Mouse (Mus musculus) E14TG2a.4 (cell line): ENCODE data around the gene Pigr.

Experiments
- H3K27me3 ChIP-seq: 2 replicates; pipeline ENCODE4 v1.6.1; 2014; ENCODE audit warnings: low read length, control low read depth; ENCODE audit not compliant: insufficient read depth
- H3K36me3 ChIP-seq: 2 replicates; pipeline ENCODE4 v1.6.1; 2014; ENCODE audit warnings: low read length, control low read depth; ENCODE audit not compliant: insufficient read depth
- H3K4me1 ChIP-seq: replicated peaks from 2 replicates; pipeline ENCODE4 v1.6.1; 2014; ENCODE audit warnings: low read depth, low read length, control low read depth
- H3K4me3 ChIP-seq: replicated peaks from 2 replicates; pipeline ENCODE4 v1.5.1; 2014; ENCODE audit warnings: mild to moderate bottlenecking, low read length
- H3K9me3 ChIP-seq: 2 replicates; pipeline ENCODE4 v1.6.1; 2014; ENCODE audit warnings: low read length, control low read depth
- CTCF ChIP-seq: conservative IDR thresholded peaks from 2 replicates; pipeline ENCODE4 v1.5.1; 2014; ENCODE audit warnings: low read length
- NANOG ChIP-seq: IDR thresholded peaks from 2 replicates; pipeline ENCODE4 v1.6.1; 2014; ENCODE audit warnings: borderline replicate concordance, low read length, mixed read lengths
- POU5F1 ChIP-seq: IDR thresholded peaks from 2 replicates; pipeline ENCODE4 v1.6.1; 2014; ENCODE audit warnings: low read length, borderline replicate concordance

Gene Pigr

DNA sequence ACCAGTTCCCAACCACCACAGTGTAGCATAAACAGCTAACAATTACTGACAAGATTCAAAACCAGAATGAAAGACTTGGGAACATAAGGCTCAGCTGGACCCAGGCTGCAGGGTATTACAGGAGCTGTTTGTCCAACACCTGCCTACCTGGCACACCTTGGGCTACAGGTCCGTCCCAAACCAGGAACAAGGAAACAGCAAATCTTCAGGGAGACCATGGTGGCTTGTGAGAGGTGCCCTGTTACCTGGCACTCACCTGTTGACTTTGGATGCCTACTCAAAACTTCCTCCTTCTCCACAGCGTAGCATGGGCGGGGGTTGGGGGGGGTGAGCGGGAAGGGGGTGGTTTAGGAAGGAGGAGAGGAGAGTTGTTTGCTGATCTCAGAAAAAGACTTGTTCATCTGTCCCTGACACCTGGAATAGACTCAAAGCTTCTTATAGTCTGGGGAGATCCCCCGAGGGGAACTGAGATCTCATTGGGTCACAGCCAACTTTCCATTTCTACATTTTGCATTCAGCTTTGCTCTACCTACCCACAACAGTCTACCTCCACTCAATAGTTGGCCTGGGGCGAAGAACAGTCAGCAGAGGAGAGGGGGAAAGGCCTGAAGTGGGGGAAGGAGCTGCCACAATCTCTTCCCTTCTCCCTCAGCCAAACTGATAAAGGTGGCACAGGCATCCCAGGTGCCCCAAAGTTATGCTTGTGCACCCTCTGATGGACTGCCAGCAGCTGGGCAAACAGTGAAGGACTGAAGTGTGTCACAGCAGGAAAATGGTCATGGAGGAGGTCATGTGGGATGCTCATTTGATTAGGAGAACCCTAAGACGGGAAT is 6.0 kb upstream of the Pigr start:
- H3K9me3 ChIP-seq, result no peaks in the 10 kb centered on the region
- H3K4me1 ChIP-seq, result no peaks in the 10 kb centered on the region
- no peaks in the 10 kb centered on the region for H3K36me3 ChIP-seq
- TF ChIP-seq CTCF, result no peak
- no peak for TF ChIP-seq NANOG
- no peak for TF ChIP-seq POU5F1
- H3K4me3 ChIP-seq, result no peak overlapping the region
- no peaks in the 10 kb centered on the region for H3K27me3 ChIP-seq

GRCm38 (mm10) chr1:130821149-130821471 is 5.4 kb upstream of the Pigr start:
- Histone ChIP-seq H3K4me1 (no peaks in the 10 kb centered on the region), H3K27me3 (no peaks in the 10 kb centered on the region), H3K4me3 (no peak overlapping the region), H3K36me3 (no peaks in the 10 kb centered on the region), H3K9me3 (no peaks in the 10 kb centered on the region)
- TF ChIP-seq POU5F1 (no peak), NANOG (no peak), CTCF (no peak)

DNA sequence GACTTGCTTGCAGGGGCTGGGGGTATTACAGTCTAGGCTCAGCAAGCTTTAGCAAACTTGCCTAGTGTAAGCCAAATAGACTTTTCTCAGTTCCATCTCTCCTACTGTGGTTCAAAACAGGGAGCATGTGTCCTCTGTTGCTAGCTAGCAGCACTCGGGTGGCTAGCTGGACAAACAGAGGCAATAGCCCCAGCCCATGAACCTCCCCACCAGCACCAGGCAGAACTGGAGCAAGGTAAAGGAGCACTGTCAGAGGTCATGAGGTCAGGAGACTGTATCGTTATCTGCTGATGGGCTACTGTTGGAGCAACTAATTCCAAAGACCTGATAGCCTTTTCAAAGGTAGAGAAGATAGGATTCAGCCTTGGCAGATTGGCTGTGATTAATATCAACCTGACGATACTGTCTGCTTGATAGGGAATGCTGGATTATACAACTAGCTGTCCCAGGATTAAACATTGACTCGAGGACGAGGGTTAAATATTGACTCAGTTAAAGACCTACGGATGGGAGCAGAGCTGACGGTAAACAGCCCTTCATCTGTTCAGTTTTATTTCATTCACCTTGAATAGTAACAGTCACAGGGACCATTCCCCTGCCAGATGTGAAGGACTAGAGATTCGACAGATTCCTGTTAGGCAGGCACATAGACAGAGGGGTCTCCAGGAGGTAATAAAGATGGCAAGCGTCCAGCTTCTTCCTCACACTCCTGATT is 4.4 kb upstream of the Pigr start:
- Histone ChIP-seq H3K27me3 (no peaks in the 10 kb centered on the region), H3K4me3 (no peak overlapping the region), H3K4me1 (no peaks in the 10 kb centered on the region), H3K9me3 (no peaks in the 10 kb centered on the region), H3K36me3 (no peaks in the 10 kb centered on the region)
- TF ChIP-seq POU5F1, result no peak
- no peak for TF ChIP-seq CTCF
- no peak for TF ChIP-seq NANOG

DNA sequence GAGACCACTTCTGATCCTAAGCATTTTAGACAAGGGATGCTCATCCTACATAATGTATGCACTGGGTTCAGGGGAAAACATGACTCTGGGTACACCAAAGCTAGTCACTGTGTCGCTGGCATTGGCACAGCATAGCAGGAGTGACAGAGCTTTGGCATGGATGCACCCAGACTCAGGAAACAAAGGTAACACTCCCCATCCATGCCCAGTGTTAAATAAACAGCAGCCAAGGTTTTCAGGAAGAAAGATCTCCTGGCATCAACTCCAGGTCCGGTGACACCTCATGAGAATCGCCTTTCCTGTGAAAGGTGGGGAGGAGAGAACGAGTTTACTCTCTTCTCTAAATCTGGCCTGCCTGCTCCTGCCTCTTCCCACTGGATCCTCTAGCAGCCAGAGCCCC is 2.2 kb downstream of the Pigr start:
- Histone ChIP-seq H3K27me3 (no peaks in the 10 kb centered on the region), H3K36me3 (no peaks in the 10 kb centered on the region), H3K4me1 (no peaks in the 10 kb centered on the region), H3K4me3 (no peak overlapping the region), H3K9me3 (no peaks in the 10 kb centered on the region)
- TF ChIP-seq NANOG (no peak), POU5F1 (no peak), CTCF (no peak)

- TF ChIP-seq NANOG, result no peak
- TF ChIP-seq CTCF, result no peak
- no peak for TF ChIP-seq POU5F1
- Histone ChIP-seq H3K4me1 (no peaks in the 10 kb centered on the region), H3K4me3 (no peak overlapping the region), H3K36me3 (no peaks in the 10 kb centered on the region), H3K27me3 (no peaks in the 10 kb centered on the region), H3K9me3 (no peaks in the 10 kb centered on the region)
Measured at GRCm38 (mm10) chr1:130829906-130830830, 3.7 kb downstream of the Pigr start.

DNA sequence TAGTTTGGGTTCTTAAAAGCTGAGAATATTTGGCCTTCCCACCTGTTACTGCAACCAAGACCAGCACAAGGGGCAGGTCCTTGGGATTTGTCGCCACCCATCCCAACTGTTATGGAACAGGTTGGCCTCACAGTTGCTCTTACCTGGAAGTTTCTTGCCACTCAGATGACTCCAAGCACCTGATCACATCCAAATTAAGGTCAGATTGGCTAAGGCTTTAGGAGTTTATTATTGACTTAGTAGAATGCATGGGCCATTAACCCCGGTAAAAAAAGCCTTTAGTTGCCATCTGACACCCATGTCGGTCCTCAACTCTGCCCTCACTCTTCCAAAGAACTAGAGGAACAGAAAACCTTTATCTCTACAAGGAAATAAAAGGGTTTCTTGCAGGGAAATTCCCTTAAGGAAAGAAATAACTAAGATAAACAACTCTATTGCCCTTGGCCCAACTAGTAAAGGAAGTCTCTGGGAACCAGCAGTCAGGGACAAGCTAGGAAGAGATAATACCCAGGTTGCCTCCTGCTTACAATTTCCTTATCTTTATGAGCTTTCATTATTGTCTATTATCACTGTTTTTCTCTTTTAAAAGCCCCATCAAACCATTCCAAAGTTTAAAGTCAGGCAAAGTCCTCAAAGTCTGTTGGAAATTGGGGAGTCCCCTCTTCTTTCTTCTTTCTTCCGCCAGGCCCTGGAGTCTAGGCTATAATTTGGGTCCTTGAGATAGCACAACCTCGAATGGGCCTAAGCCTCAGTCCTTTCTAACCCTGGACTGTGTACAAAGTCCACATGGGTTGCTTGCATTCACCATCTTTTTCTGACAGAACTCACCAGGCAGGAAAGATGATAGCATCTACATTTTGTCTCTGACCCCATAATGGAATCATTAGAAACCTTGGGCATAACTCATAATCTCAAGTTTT is 6.0 kb downstream of the Pigr start:
- TF ChIP-seq POU5F1 (no peak), CTCF (no peak), NANOG (no peak)
- Histone ChIP-seq H3K27me3 (no peaks in the 10 kb centered on the region), H3K36me3 (no peaks in the 10 kb centered on the region), H3K4me1 (no peaks in the 10 kb centered on the region), H3K4me3 (no peak overlapping the region), H3K9me3 (peaks cover 7% of the 10 kb centered on the region)

- Histone ChIP-seq H3K36me3 (no peaks in the 10 kb centered on the region), H3K27me3 (no peaks in the 10 kb centered on the region), H3K4me1 (no peaks in the 10 kb centered on the region), H3K4me3 (no peak overlapping the region), H3K9me3 (peaks cover 21% of the 10 kb centered on the region)
- TF ChIP-seq CTCF, result no peak
- TF ChIP-seq POU5F1, result no peak
- no peak for TF ChIP-seq NANOG
Measured at GRCm38 (mm10) chr1:130835161-130835936, 8.9 kb downstream of the Pigr start.
